Mouse (Mus musculus): ENCODE measurements around the gene Clasp1. TPM values are rescaled to one million over a fixed set of nuclear protein-coding genes. Genes with fewer than 3 reads are reported as not detected.

The Clasp1 gene
- polyA plus RNA-seq, 1 experiment from 2014 or later = 134 TPM

DNA sequence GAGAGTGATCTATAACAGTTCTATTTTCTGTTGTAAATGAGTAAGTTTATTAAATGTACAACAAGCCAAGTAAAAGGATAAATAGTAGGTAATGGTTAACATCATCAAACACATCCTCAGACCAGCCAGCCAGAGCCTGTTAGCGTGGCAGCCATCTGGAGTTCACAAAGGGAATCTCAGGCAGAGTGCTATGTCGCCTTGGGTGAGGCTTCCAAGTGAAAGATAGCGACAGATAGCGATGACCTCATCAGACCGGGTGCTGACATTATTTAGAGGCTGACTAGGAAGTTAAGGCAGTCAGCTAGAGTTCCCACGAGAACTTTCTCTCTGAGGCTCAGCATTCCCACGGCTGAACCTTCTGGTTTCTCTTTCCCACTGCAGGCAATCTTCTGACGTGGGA is 83.5 kb downstream of the Clasp1 start:
- Histone ChIP-seq H3K36me3 (ENCODE audit: control insufficient read depth, insufficient read depth, low read length) (no peaks in the 10 kb centered on the region), H3K4me2 (replicated peaks; ENCODE audit: low read depth, low read length) (no peak overlapping the region), H3K27ac (ENCODE audit: low read depth, low read length) (no peak overlapping the region), H3K4me1 (replicated peaks; ENCODE audit: control insufficient read depth, insufficient read depth, low read length) (no peaks in the 10 kb centered on the region), H3K4me3 (ENCODE audit: low read depth, low read length) (no peak overlapping the region), H3K9me3 (ENCODE audit: control insufficient read depth, low read length) (no peaks in the 10 kb centered on the region), H3K27me3 (ENCODE audit: control insufficient read depth, insufficient read depth, low read length) (no peaks in the 10 kb centered on the region), H3K9ac (ENCODE audit: low read depth, low read length) (no peak overlapping the region)
- no peak for ATAC-seq (ENCODE audit: low FRiP score)
- 84% methylated on average over 8 of the region's 8 CpGs for WGBS
- no peak for DNase-seq (ENCODE audit: low spot score)

DNA sequence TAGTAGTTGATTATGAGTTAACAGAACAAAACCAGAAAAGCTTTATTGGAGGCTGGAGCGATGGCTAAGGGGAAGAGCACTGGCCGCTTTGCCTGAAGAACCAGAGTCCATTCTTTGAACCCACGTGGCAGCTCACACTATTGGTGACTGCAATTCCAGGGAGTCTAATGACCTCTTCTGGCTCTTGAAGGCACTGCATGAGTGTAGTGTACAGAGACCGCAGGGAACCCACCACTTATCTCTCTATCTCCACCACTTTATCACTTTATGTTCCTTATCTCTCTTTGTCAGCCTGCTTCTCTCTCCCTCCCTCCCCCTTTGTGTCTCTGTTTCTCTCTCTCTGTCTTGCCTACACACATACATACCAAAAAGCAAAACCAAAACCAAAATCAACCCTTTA is 88.1 kb downstream of the Clasp1 start:
- ATAC-seq (ENCODE audit: low FRiP score) (peak; percentile 67; the same call in 1 of the 2 replicates), DNase-seq (ENCODE audit: low spot score) (peak; percentile 42)
- 56% methylated on average over 4 of the region's 4 CpGs for WGBS

DNA sequence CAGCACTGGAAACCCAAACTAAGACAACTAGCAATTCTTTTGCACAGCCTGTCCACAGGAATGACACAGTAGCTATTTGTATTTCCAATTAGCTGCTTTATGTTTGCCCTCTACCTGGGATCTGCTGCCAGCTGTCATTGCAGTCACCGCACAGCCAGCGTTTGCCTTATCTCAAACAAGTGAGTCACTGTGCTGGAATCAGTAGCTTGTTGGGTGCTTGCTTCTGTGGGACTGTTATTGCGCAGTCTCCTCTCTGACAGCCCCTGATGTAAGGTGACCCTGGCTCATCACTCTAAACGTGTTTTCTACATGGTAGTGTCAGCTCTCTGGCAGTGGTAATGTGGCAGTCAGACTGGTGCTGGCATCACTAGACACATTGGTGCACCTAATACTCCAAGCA is 90.4 kb downstream of the Clasp1 start:
- DNase-seq (ENCODE audit: low spot score) (no peak), ATAC-seq (ENCODE audit: low FRiP score) (no peak)
- H3K36me3 ChIP-seq (ENCODE audit: control insufficient read depth, insufficient read depth, low read length) = no peaks in the 10 kb centered on the region
- H3K4me1 ChIP-seq (replicated peaks; ENCODE audit: control insufficient read depth, insufficient read depth, low read length) = no peaks in the 10 kb centered on the region
- H3K9me3 ChIP-seq (ENCODE audit: control insufficient read depth, low read length) = no peaks in the 10 kb centered on the region
- H3K27ac ChIP-seq (ENCODE audit: low read depth, low read length) = no peak overlapping the region
- no peaks in the 10 kb centered on the region for H3K27me3 ChIP-seq (ENCODE audit: control insufficient read depth, insufficient read depth, low read length)
- 87% methylated on average over 4 of the region's 4 CpGs for WGBS
- no peak overlapping the region for H3K4me3 ChIP-seq (ENCODE audit: low read depth, low read length)
- no peak overlapping the region for H3K4me2 ChIP-seq (replicated peaks; ENCODE audit: low read depth, low read length)
- H3K9ac ChIP-seq (ENCODE audit: low read depth, low read length) = no peak overlapping the region

More for the DNA sequence above, 88.1 kb downstream of the Clasp1 start:
- H3K4me2 ChIP-seq (replicated peaks; ENCODE audit: low read depth, low read length) = no peak overlapping the region
- H3K4me1 ChIP-seq (replicated peaks; ENCODE audit: control insufficient read depth, insufficient read depth, low read length) = no peaks in the 10 kb centered on the region
- no peaks in the 10 kb centered on the region for H3K27me3 ChIP-seq (ENCODE audit: control insufficient read depth, insufficient read depth, low read length)
- H3K4me3 ChIP-seq (ENCODE audit: low read depth, low read length) = no peak overlapping the region
- no peaks in the 10 kb centered on the region for H3K9me3 ChIP-seq (ENCODE audit: control insufficient read depth, low read length)
- H3K9ac ChIP-seq (ENCODE audit: low read depth, low read length) = no peak overlapping the region
- no peak overlapping the region for H3K27ac ChIP-seq (ENCODE audit: low read depth, low read length)
- no peaks in the 10 kb centered on the region for H3K36me3 ChIP-seq (ENCODE audit: control insufficient read depth, insufficient read depth, low read length)

DNA sequence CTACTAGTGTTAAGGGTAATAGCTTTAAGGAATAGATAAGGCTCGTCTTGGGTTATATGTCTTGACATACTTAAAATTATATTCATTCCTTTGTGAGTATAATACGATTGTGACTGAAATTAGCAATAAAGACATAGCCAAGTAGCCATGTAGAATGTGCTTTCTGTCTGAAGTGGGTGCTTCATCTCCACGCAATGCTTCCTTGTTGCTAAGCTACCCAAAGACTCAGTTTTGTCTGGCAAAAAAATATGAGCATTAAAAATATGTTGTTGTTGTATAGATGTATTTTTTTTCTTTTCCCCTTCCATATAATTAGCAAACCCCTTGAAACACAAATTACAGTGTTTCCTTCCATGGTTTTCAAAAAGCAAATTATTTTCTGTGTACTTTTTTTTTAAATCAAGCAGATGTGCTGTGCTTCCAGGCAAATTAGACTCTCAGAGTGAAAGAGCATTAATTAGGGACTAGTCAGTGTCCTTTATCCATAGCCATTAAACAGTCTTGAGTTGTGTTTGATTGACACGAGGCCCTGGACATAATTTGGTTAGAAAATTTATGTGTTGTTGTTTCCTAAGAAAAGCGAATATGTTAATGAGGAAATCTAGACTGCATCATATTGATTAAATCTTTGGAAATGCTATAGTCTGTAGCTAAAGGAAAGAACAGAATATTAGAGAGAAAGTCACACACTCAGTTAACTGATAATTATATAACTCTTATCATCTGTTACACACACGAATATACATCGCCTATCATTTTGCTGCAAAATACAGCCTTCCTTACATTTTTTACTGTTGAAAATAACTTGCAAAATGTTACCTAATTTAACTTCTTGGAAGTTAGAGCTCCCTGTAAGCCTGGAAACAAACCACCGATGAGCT is 91.9 kb downstream of the Clasp1 start:
- no peak overlapping the region for H3K4me2 ChIP-seq (replicated peaks; ENCODE audit: low read depth, low read length)
- H3K36me3 ChIP-seq (ENCODE audit: control insufficient read depth, insufficient read depth, low read length) = no peaks in the 10 kb centered on the region
- DNase-seq (ENCODE audit: low spot score) (no peak), ATAC-seq (ENCODE audit: low FRiP score) (no peak)
- no peak overlapping the region for H3K27ac ChIP-seq (ENCODE audit: low read depth, low read length)
- no peaks in the 10 kb centered on the region for H3K9me3 ChIP-seq (ENCODE audit: control insufficient read depth, low read length)
- H3K4me3 ChIP-seq (ENCODE audit: low read depth, low read length) = no peak overlapping the region
- no peaks in the 10 kb centered on the region for H3K27me3 ChIP-seq (ENCODE audit: control insufficient read depth, insufficient read depth, low read length)
- WGBS = 90% methylated on average over 8 of the region's 8 CpGs
- H3K4me1 ChIP-seq (replicated peaks; ENCODE audit: control insufficient read depth, insufficient read depth, low read length) = no peaks in the 10 kb centered on the region
- no peak overlapping the region for H3K9ac ChIP-seq (ENCODE audit: low read depth, low read length)

DNA sequence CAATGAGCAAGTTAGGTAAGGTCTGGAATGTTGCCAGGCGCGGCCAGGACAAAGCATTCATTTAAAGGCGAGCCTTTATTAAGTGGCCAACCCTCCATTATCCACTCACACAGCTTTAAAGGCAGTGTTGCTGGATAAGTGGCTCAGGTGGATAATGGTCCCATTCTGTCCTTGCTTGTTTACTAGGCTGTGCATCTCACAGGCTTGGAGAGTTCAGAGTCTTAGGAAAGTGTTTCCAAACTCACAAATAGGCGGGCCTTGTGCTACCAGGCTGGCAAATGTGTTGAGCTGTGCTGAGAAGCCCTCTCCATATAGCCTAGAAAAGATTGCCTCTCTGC is 92.5 kb downstream of the Clasp1 start:
- Histone ChIP-seq H3K36me3 (ENCODE audit: control insufficient read depth, insufficient read depth, low read length) (no peaks in the 10 kb centered on the region), H3K9me3 (ENCODE audit: control insufficient read depth, low read length) (no peaks in the 10 kb centered on the region), H3K4me3 (ENCODE audit: low read depth, low read length) (no peak overlapping the region), H3K4me2 (replicated peaks; ENCODE audit: low read depth, low read length) (no peak overlapping the region), H3K27ac (ENCODE audit: low read depth, low read length) (no peak overlapping the region), H3K9ac (ENCODE audit: low read depth, low read length) (no peak overlapping the region), H3K27me3 (ENCODE audit: control insufficient read depth, insufficient read depth, low read length) (no peaks in the 10 kb centered on the region), H3K4me1 (replicated peaks; ENCODE audit: control insufficient read depth, insufficient read depth, low read length) (no peaks in the 10 kb centered on the region)
- ATAC-seq (ENCODE audit: low FRiP score) = no peak
- DNase-seq (ENCODE audit: low spot score) = no peak
- WGBS = 84% methylated on average over 4 of the region's 4 CpGs

DNA sequence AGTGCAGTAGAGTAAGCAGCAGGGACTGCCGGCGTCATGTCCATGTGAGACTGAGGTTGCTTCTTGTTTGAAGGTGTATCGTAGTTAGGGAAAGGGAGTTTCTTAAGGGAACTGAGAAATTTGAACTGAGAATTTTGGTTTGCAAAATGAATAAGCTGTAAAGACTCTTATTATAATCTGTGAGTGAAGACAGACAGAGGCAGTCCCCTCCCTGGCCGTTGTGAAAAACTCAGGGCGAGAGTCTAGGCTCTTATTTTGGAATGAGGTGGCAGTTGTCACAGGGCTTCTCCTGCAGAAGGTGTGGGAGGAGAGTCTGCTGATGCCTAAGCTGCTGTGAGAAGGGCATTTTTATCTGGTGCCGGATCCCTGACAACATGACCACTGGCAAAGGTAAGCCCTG is 92.8 kb downstream of the Clasp1 start:
- Histone ChIP-seq H3K4me1 (replicated peaks; ENCODE audit: control insufficient read depth, insufficient read depth, low read length) (no peaks in the 10 kb centered on the region), H3K27ac (ENCODE audit: low read depth, low read length) (no peak overlapping the region), H3K27me3 (ENCODE audit: control insufficient read depth, insufficient read depth, low read length) (no peaks in the 10 kb centered on the region), H3K36me3 (ENCODE audit: control insufficient read depth, insufficient read depth, low read length) (no peaks in the 10 kb centered on the region), H3K4me2 (replicated peaks; ENCODE audit: low read depth, low read length) (no peak overlapping the region), H3K9me3 (ENCODE audit: control insufficient read depth, low read length) (no peaks in the 10 kb centered on the region), H3K4me3 (ENCODE audit: low read depth, low read length) (no peak overlapping the region), H3K9ac (ENCODE audit: low read depth, low read length) (no peak overlapping the region)
- DNase-seq (ENCODE audit: low spot score) (no peak), ATAC-seq (ENCODE audit: low FRiP score) (no peak)
- WGBS = 85% methylated on average over 6 of the region's 6 CpGs

DNA sequence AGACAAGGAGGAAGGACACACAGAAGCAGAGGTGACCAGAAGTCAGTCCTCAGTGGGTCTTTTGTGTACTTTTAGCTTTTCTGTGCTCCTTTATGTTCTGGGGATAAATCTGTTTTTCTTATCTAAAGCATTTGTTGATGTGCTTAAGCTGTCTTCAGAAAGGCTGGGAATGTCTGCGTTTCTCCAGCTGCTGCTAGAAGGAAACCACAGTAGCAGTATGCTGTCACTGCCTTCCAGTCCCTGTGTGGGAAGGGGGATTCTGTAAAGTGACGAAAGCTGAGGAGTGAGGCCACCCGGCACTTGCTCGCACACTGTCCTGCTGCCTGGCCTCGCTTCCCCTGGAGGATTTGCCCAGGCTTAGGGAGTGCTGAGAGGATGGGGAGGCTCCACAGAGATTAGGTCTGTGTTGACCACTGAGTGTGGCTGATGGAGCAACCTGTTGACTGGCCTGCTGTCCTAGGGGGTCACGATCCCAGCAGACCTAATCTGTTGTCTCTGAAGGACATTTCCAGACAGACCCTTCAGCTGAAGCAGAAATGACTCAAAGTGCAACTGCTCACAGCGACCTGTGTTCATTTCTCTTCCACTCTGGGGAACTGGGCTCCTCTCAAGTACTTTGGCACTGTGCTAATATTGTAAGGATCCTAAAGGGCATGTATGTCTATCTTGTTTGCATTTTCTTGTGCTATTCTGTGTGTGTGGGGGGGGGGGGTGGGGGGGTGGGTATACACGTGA is 93.6 kb downstream of the Clasp1 start:
- H3K27ac ChIP-seq (ENCODE audit: low read depth, low read length) = no peak overlapping the region
- ATAC-seq (ENCODE audit: low FRiP score) = no peak

DNA sequence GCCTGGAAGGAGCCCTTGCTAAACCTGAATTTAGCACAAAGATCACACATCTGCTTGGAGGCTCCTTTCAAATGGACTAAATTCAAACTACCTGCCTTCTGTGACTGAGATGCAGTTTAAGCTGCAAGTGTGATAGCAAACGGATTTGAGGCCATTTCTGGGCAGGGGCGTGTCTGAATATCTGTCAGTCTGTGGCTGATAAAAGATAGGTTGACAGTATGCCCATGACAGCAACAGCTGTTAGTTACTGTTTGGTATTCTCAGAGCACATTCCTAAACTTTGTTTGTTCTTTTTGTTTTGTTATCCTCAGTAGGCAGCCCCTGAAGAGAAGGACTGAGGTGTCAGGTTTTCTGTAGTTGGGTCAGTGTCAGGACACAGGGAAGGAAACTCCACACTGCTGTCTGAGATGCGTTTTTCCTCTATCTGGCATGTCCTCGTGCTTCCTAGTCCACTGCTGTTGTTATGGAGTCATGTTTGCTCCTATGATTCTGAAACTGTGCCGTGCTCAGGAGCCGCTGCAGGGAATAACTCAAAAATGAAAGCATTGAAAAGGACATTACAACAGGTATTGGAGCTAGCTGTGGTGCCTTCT is 94.7 kb downstream of the Clasp1 start:
- H3K27me3 ChIP-seq (ENCODE audit: control insufficient read depth, insufficient read depth, low read length) = no peaks in the 10 kb centered on the region
- H3K36me3 ChIP-seq (ENCODE audit: control insufficient read depth, insufficient read depth, low read length) = no peaks in the 10 kb centered on the region
- no peak for DNase-seq (ENCODE audit: low spot score)
- H3K9ac ChIP-seq (ENCODE audit: low read depth, low read length) = no peak overlapping the region
- no peaks in the 10 kb centered on the region for H3K4me1 ChIP-seq (replicated peaks; ENCODE audit: control insufficient read depth, insufficient read depth, low read length)
- H3K4me2 ChIP-seq (replicated peaks; ENCODE audit: low read depth, low read length) = no peak overlapping the region
- ATAC-seq (ENCODE audit: low FRiP score) = no peak
- H3K4me3 ChIP-seq (ENCODE audit: low read depth, low read length) = no peak overlapping the region
- WGBS = 82% methylated on average over 6 of the region's 6 CpGs
- no peak overlapping the region for H3K27ac ChIP-seq (ENCODE audit: low read depth, low read length)
- no peaks in the 10 kb centered on the region for H3K9me3 ChIP-seq (ENCODE audit: control insufficient read depth, low read length)

More for the DNA sequence above, 93.6 kb downstream of the Clasp1 start:
- Histone ChIP-seq H3K36me3 (ENCODE audit: control insufficient read depth, insufficient read depth, low read length) (no peaks in the 10 kb centered on the region), H3K4me3 (ENCODE audit: low read depth, low read length) (no peak overlapping the region), H3K9me3 (ENCODE audit: control insufficient read depth, low read length) (no peaks in the 10 kb centered on the region), H3K4me2 (replicated peaks; ENCODE audit: low read depth, low read length) (no peak overlapping the region), H3K9ac (ENCODE audit: low read depth, low read length) (no peak overlapping the region), H3K27me3 (ENCODE audit: control insufficient read depth, insufficient read depth, low read length) (no peaks in the 10 kb centered on the region), H3K4me1 (replicated peaks; ENCODE audit: control insufficient read depth, insufficient read depth, low read length) (no peaks in the 10 kb centered on the region)
- DNase-seq (ENCODE audit: low spot score) = no peak
- 72% methylated on average over 8 of the region's 8 CpGs for WGBS
